Mouse (Mus musculus) forebrain, embryonic 11.5 days (tissue): ENCODE measurements around the gene St6galnac1. TPM values are rescaled to one million over a fixed set of nuclear protein-coding genes. Genes with fewer than 3 reads are reported as not detected.
"Not testable (repeated sequence)": the region's sequence is repeated elsewhere in the genome, so short reads cannot be mapped to it uniquely, and the experiment has no call there.

Experiments
- ATAC-seq: fragments of 200-750 bp; cut with Nextera tagmentation; replicated peaks from 2 replicates; pipeline ENCODE4 v1.8.0; 2017; ENCODE audit warnings: moderate TSS enrichment; ENCODE audit not compliant: low FRiP score
- DNase-seq: peaks from one replicate; pipeline ENCODE4 v3.0.0-alpha.2; 2017; ENCODE audit warnings: low spot score
- H3K27ac ChIP-seq: fragments of 300-500 bp; sonication (generic); 2 replicates; pipeline ENCODE4 v1.5.1; 2014; ENCODE audit warnings: low read depth, low read length
- H3K27me3 ChIP-seq: fragments of 300-500 bp; sonication (generic); 2 replicates; pipeline ENCODE4 v1.6.1; 2014; ENCODE audit warnings: mild to moderate bottlenecking, low read length, mixed read lengths; ENCODE audit not compliant: control insufficient read depth, insufficient read depth
- H3K36me3 ChIP-seq: fragments of 300-500 bp; sonication (generic); 2 replicates; pipeline ENCODE4 v1.6.1; 2014; ENCODE audit warnings: mild to moderate bottlenecking, low read length, moderate library complexity, mixed read lengths; ENCODE audit not compliant: control insufficient read depth, insufficient read depth
- H3K4me1 ChIP-seq: fragments of 300-500 bp; sonication (generic); replicated peaks from 2 replicates; pipeline ENCODE4 v1.6.1; 2014; ENCODE audit warnings: low read length, mixed read lengths; ENCODE audit not compliant: control insufficient read depth, insufficient read depth
- H3K4me2 ChIP-seq: fragments of 300-500 bp; sonication (generic); 2 replicates; pipeline ENCODE4 v1.6.1; 2014; ENCODE audit warnings: low read depth, mild to moderate bottlenecking, low read length, moderate library complexity, mixed read lengths; ENCODE audit not compliant: severe bottlenecking
- H3K4me3 ChIP-seq: fragments of 300-500 bp; sonication (generic); 2 replicates; pipeline ENCODE4 v1.5.1; 2014; ENCODE audit warnings: low read depth, low read length
- H3K9ac ChIP-seq: fragments of 300-500 bp; sonication (generic); 2 replicates; pipeline ENCODE4 v1.6.1; 2014; ENCODE audit warnings: low read length
- H3K9me3 ChIP-seq: fragments of 300-500 bp; sonication (generic); 2 replicates; pipeline ENCODE4 v1.6.1; 2016; ENCODE audit warnings: low read length, mixed read lengths; ENCODE audit not compliant: control insufficient read depth
- WGBS: fragments of 180-500 bp; shearing (Covaris S2); extraction: QIAGEN DNeasy Blood & Tissue Kit; methylation state at CpG from one replicate; pipeline ENCODE4 v1.1.7; 2014; 5-methylcytosine and 5-hydroxymethylcytosine counted together
- polyA plus RNA-seq: library from polyadenylated mRNA; unstranded; fragments of >200 nt; fragmentation: Nextera tagmentation; extraction: Ambion mirVana; gene quantifications from 2 replicates; pipeline ENCODE4 v1.2.1, GENCODE M21; 2014

The St6galnac1 gene
- not detected in 2 replicates for polyA plus RNA-seq

DNA sequence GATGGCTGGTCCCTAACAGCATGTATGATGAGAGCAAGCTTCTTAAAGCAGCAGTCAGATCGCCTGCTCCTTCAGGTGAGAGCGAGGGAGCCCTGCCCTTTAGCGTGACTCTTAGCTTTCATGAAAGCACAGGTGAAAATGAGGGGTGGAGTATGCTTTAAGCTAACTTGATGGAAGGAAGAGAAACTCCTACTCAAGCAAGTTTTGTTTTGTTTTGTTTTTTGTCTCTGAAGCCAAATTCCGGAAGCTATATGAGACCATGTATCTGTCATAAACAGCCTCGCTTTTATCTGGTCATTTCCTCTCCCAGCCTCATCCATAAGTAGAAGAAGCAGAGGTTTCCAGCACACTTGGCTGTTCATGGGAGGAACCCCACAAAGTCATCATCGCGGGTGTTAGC, at the start of gene St6galnac1:
TSS of gene St6galnac1 (minus strand) at position 101 of the 400 bp plus-strand sequence.
- no peak within 1 kb of the TSS for H3K4me3 ChIP-seq
- H3K4me1 ChIP-seq, result no peaks in the 10 kb centered on the region
- DNase-seq, result no peak
- H3K9me3 ChIP-seq, result no peaks in the 10 kb centered on the region
- no peak within 1 kb of the TSS for H3K4me2 ChIP-seq
- 90% methylated on average over 7 of the region's 7 CpGs for WGBS
- ATAC-seq, result no peak
- H3K36me3 ChIP-seq, result no peaks in the 10 kb centered on the region
- H3K27me3 ChIP-seq, result no peaks in the 10 kb centered on the region
- no peak within 1 kb of the TSS for H3K9ac ChIP-seq
- H3K27ac ChIP-seq, result no peak within 1 kb of the TSS

GRCm38 (mm10) chr11:116823885-116824284, 48.6 kb upstream of the St6galnac1 start:
- not testable (repeated sequence) for ATAC-seq, H3K9me3 ChIP-seq, H3K9ac ChIP-seq, H3K36me3 ChIP-seq, DNase-seq, H3K27me3 ChIP-seq, H3K27ac ChIP-seq, H3K4me3 ChIP-seq, H3K4me2 ChIP-seq
- H3K4me1 ChIP-seq, result peaks cover 15% of the 10 kb centered on the region
- WGBS, result 96% methylated on average over 10 of the region's 10 CpGs

DNA sequence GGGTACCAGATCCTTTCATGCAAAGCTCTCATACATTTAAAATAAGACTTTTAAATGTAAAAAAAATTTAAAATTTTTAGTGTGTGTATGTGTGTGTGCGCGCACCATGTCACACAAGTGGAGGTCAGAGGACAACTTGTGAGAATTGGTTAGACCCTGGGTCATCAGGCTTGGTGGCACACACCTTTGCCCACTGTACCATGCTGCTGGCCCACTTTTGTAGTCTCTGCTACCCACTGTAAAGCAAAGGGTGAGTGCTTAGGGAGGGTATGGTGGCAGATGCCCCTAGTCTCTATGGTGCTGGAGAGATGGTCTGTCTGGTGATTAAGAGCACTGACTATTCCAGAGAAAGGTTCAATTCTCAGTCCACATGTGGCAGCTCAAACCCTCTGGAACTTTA, 47.9 kb upstream of the St6galnac1 start:
- no peak overlapping the region for H3K27ac ChIP-seq
- peaks cover 15% of the 10 kb centered on the region for H3K4me1 ChIP-seq
- DNase-seq (no peak), ATAC-seq (no peak)
- H3K4me2 ChIP-seq, result no peak overlapping the region
- H3K9ac ChIP-seq, result no peak overlapping the region
- H3K36me3 ChIP-seq, result no peaks in the 10 kb centered on the region
- 96% methylated on average over 2 of the region's 2 CpGs for WGBS
- no peaks in the 10 kb centered on the region for H3K27me3 ChIP-seq
- H3K4me3 ChIP-seq, result no peak overlapping the region
- no peaks in the 10 kb centered on the region for H3K9me3 ChIP-seq

GRCm38 (mm10) chr11:116822626-116823025, 47.3 kb upstream of the St6galnac1 start:
- Histone ChIP-seq H3K4me2 (no peak overlapping the region), H3K27me3 (no peaks in the 10 kb centered on the region), H3K4me1 (peaks cover 14% of the 10 kb centered on the region), H3K27ac (no peak overlapping the region), H3K9ac (no peak overlapping the region), H3K9me3 (no peaks in the 10 kb centered on the region), H3K4me3 (no peak overlapping the region), H3K36me3 (no peaks in the 10 kb centered on the region)
- no peak for ATAC-seq
- DNase-seq, result no peak
- WGBS, result 90% methylated on average over 10 of the region's 10 CpGs

DNA sequence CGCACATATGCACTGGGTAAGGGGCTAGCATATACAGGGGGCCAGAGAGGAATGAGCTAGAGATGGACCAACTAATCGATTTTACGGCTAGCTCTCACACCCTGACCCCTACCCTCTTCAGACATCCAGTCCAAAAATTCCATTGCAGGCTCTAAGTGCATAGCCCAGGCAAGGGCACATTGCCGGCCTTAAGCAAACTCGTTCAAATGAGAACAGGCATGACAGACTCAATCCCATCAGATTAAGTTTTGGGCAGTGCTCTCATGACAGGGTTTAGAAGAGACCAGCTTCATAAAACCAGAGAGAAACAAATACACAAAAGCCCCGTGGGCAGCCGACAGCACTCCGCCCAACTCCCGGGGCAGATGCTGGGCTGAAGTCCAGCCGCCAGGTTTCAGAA, 46.9 kb upstream of the St6galnac1 start:
- Histone ChIP-seq H3K27me3 (no peaks in the 10 kb centered on the region), H3K27ac (no peak overlapping the region), H3K9me3 (no peaks in the 10 kb centered on the region), H3K4me2 (no peak overlapping the region), H3K9ac (no peak overlapping the region), H3K4me1 (peaks cover 11% of the 10 kb centered on the region), H3K4me3 (no peak overlapping the region), H3K36me3 (no peaks in the 10 kb centered on the region)
- ATAC-seq (no peak), DNase-seq (no peak)
- WGBS, result 78% methylated on average over 10 of the region's 10 CpGs

DNA sequence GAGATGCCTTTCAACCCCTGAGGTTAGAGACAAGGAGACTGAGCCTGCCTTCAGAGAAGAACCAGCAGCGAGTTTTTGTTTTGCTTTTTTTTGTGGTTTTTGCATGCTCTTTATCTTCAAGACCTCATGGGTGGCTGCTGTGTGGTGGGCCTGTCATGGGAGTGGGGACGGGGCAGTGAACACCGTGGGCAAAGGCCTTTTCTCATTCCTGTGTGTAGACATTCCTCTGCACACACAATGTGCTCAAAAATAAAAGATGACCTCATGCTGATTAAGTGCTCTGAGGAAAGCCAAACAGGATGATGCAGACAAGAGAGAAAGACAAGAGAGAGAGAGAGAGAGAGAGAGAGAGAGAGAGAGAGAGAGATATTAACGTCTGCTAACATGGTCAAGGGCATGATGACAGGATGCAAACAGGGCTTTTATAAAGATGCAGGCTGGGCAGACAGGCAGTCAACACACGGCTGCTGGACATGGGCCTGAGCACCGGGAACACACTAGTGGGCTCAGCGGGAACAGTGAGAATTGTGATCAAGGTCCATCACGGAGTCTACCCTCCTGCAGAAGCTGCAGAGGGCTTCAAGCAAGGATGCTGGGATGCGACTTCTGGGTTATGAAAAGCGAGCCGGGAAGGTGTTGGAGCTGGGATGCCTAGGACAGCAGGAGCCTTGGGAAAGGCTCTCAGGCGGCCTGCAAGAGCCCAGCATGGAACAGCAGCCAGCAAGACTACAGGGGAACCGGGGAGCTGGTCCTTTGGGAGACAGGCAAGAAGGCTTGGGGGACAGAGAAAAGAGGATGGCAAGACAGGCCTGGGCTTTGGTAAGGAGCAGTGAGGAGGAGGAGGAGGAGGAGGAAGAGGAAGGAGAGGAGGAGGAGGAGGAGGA, 46.0 kb upstream of the St6galnac1 start:
- no peak for ATAC-seq
- no peak overlapping the region for H3K27ac ChIP-seq
- peaks cover 5% of the 10 kb centered on the region; the same call in 1 of the 2 replicates for H3K4me1 ChIP-seq
- no peaks in the 10 kb centered on the region for H3K27me3 ChIP-seq
- 57% methylated on average over 13 of the region's 13 CpGs for WGBS
- no peaks in the 10 kb centered on the region for H3K9me3 ChIP-seq
- H3K4me2 ChIP-seq, result no peak overlapping the region
- no peaks in the 10 kb centered on the region for H3K36me3 ChIP-seq
- no peak overlapping the region; the same call in 1 of the 2 replicates for H3K9ac ChIP-seq
- no peak for DNase-seq
- no peak overlapping the region for H3K4me3 ChIP-seq

DNA sequence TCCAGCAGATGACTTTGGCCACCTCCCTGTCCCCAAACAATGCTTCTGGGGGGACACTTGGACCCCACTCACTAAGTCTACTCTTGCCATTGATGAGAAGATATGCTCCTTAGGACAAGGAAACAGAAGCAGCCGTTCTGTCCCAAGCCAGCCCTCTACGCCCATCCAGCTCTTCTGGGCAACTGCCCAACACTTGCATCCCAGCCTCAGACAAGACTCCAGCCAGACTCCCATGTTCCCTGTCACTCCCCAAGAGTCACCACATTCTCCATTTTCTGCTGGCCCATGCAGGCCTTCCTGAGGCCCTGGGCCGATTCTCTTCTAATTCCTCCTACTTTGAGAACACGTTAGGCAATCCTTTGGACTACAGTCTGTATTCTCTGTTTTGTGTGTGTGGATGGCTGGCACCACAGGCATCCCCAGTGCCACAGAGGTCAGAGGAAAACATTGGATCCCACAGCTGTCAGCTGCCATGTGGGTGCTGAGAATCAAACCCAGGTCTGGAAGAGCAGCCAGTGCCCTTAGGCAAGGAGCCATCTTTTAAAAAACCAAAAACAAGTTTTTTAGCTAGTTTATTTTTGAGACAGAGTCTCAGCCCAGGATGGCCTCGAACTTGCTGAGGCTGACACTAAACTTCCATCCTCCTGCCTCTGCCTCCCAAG, 44.8 kb upstream of the St6galnac1 start:
- Histone ChIP-seq H3K27me3 (no peaks in the 10 kb centered on the region), H3K4me2 (no peak overlapping the region), H3K36me3 (no peaks in the 10 kb centered on the region), H3K9ac (no peak overlapping the region), H3K4me1 (peaks cover under 1% of the 10 kb centered on the region; the same call in 1 of the 2 replicates), H3K4me3 (no peak overlapping the region), H3K9me3 (no peaks in the 10 kb centered on the region), H3K27ac (no peak overlapping the region)
- DNase-seq (no peak), ATAC-seq (no peak)
- WGBS, result 88% methylated on average over 5 of the region's 5 CpGs

GRCm38 (mm10) chr11:116818722-116819121, 43.4 kb upstream of the St6galnac1 start:
- H3K4me2 ChIP-seq, result no peak overlapping the region
- H3K27me3 ChIP-seq, result no peaks in the 10 kb centered on the region
- H3K4me1 ChIP-seq, result peaks cover 13% of the 10 kb centered on the region
- no peaks in the 10 kb centered on the region for H3K9me3 ChIP-seq
- DNase-seq (no peak), ATAC-seq (no peak)
- H3K27ac ChIP-seq, result no peak overlapping the region
- H3K36me3 ChIP-seq, result no peaks in the 10 kb centered on the region
- H3K9ac ChIP-seq, result no peak overlapping the region
- H3K4me3 ChIP-seq, result no peak overlapping the region
- WGBS, result 76% methylated on average over 8 of the region's 8 CpGs
